Mouse (Mus musculus) heart, adult 18-20 months (tissue): Measurements from ENCODE around the gene Fli1. TPM values are rescaled to one million over a fixed set of nuclear protein-coding genes. Genes with fewer than 3 reads are reported as not detected.
A peak's percentile ranks its signal among the peaks of the same experiment; 100 is the strongest.

Experiments
- DNase-seq, 2 experiments: peaks; one replicate each; pipeline ENCODE4 v3.0.0; 2021 to 2022; ENCODE audit warnings: mixed read lengths in 1 of 2
- total RNA-seq, 2 experiments: library from RNA; stranded (reverse); gene quantifications; 2 replicates each; pipeline ENCODE4 v1.2.3; 2021

Fli1 gene
- total RNA-seq, 2 experiments from 2014 or later: 17.1 to 19.3 TPM

GRCm38 (mm10) chr9:32550541-32550940, 7.9 kb upstream of the Fli1 start:
- DNase-seq: no peak

DNA sequence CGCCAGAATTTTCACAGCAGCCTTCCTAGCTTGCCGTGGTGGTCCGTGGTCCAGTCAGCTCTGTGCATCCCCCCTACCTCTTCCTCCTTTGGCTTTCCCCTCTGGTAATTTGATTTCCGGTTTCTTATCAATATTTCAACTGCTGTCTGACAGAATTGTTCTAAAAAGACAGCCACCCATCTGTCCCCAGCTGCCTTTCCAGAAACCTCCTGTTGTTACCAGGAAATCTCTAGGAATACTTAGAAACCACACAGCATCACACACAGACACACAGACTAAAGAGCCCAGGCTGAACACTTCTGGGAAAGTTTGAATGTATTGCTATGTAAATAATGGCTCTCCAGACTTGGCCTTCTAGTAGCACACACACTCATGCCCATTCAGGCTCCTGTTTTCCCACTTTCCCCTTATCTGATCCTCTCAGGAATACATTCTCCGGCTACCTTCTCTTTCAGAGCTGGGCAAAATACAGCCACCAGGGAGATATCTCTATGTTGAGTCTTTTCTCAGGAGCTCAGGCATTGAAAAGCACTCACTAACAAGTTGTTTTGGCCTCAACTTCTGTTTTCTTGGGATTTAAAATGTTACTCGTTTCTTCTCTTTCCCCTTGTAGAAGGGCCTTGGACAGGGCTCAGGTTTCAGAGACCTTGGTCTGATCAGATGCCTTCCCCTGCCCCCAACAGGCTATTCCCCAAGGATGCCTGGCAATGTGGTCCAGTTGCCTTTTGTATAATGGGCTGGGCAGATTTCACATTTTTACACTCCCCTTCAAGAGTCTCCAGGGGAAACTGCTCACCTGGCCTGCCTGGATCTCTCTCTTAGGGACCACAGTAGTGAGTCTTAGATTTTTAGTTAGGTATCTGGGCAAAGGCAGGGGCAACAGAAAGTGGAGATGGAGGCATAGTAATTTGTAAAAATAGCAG, 7.1 kb upstream of the Fli1 start:
- no peak for DNase-seq

GRCm38 (mm10) chr9:32546731-32547130, 4.1 kb upstream of the Fli1 start:
- DNase-seq: no peak

- DNase-seq: peak; percentile 64 to 70
Observed at GRCm38 (mm10) chr9:32544731-32545661, 2.3 kb upstream of the Fli1 start.

DNA sequence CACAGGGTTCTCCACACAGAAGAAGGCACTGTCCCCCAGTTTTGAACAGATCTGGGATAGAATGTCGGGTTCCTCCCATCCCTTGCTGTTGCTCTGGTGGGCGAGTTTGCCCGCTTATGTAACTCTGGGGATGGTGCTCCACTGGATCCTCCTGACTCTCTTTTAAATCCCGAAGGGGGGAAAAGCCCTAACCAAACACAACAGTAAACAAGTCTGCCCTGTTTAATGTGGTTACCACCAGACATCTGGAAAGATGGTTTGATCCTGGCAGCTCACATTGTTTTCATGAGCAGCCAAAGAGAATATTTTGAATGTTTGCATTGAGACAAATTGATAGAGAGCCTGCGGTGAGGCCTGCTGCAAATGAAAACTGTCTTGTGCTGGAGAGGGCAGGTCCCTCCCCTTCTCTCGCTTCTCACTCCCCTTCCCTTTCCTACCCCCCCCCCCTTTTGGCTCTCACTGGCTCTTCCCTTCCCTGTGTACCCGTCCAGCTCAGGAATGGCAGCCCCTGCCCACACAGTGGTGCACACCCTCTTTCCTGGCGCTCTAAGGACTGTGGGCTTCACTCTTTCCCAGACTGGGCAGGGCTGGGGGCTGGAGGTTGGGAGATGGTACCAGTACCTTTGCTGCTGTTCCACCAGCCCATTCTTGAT, 1.4 kb upstream of the Fli1 start:
- DNase-seq: peak in 1 of 2 experiments; percentile 33

DNA sequence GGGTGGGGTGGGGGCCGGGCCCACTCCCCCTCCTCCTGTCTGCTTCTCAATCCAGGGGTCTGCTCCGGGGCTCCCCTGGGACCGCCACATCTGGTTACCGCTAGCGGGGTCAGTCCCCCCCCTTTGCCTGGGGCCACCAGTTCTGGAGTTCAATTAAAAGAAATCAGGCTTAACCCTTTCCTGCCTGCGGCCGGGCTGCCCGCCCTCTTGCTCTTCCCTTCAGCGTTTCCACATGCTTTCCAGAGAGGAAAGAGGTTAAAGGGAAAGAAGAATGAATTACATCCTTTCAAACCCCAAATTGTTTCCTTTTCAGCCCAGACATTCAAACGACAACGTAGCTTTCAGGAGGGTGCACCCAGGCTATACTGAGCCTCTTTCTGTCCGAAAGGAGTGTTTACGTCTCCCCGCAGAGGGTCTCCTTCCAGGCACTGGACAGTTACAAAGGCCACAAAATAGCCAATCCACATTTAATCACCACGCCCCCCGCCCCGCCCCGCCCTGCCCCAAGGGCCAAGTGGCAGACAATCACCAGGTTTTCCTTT, 450 bp upstream of the Fli1 start:
- peak in 1 of 2 experiments; percentile 56 for DNase-seq

DNA sequence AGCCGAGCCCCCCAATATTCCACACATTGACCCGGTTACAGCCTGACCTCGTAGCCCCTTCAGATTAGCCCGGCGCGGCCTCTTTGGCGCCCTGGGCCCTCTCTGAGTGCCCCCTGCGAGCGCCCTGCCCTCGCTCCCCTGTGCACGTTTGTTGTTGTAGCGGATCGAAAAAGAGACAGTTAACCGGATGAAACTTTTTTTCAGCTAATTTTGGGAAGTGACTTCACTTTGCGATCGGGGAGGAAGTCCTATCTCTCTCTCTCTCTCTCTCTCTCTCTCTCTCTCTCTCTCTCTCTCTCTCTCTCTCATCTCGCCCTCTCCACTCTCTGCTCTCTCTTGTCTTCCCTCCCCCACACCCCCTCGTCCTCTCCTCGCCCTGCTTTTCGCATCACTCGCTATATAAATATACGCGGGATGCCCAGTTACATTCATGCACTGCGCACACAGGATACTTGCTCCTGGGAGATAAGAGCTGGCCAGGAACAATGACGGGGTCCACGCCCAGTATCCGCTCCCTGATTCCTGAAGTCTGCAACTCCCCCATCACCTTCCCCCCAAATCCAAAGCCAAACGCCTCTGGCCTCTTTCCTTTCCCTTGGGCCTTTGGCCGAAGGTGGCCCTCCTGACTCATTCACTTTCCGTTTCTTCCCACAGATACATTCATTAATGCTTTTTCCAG, 1.3 kb downstream of the Fli1 start:
- peak; percentile 75 to 91 for DNase-seq

- DNase-seq: peak; percentile 63 to 79
Observed at GRCm38 (mm10) chr9:32540406-32541222, 2.0 kb downstream of the Fli1 start.

- peak; percentile 67 to 75 for DNase-seq
Observed at GRCm38 (mm10) chr9:32540061-32540405, 2.6 kb downstream of the Fli1 start.

DNA sequence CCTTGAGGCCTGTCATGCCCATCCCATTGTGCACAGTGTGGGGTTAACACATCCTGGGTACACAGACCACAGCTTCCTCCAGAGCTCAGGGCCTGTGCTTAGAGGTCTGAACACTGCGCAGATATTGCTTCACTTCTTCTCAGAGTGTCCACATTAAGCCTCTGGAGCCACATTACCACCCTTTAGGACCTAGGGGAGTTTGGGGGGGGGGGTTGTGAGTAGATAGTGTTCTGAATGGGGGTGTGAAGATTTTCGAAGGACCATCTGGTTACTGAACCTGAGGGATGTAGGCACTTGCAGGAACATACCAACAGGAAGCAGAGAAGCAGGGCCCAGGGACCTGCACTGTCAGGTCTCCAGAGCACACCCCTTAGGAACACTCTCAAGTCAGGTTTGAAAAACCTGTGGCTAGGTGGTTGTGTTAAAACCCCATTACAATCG, 3.3 kb downstream of the Fli1 start:
- DNase-seq: no peak

DNA sequence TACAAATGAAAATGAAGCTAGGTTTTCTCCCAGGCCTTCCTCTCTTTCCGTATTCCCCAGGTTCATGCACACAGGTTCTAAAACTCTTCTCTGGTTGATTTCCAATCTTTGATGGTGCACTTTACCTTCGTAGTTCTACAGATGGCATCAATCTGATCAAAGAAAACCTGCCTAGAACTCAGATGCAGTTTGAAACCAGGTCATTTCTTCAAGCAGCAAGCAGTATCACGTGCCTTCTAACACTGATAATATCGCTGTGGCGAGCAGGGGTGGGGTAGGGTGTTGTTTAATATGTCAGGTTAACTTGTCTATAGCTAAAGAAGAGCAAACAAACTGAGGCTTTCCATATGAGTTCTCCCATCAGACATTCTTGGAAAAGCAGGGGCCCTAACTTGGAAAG, 4.5 kb downstream of the Fli1 start:
- DNase-seq: no peak

- DNase-seq: no peak
Observed at GRCm38 (mm10) chr9:32537706-32538105, 5.0 kb downstream of the Fli1 start.

DNA sequence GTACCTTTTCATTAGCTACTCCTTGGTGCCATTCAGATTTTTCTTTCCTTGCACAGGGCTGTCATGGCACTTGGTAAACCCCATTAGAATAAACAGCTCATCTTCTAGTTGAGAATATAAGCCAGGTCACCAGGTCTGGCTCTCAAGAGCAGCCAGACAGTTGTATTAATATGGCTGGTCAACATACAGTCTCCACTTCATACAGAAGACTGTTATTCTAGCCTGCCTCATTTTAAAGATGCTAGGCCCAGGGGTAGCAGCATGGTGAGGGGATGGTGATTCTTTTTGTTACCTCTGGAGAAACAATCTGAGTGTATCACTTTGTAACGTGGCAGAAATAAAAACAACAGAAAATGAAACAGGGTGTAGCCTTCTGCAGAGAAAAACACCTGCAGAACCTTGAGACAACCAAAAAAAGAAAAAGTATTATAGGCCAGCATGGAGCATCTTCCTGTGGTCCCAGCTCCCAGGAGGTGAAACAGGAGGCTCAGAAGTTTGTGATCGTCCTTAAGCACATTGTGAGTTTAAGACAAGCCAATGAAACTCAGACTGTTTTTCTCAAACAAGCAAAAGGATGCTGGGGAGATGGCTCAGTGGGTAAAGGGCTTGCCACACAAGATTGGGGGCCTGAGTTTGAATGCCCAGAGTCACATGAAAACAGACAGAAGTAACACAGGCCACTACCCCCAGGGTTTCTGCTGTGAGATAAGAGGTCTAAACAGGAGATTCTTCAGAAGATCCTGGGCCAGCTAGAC, 7.3 kb downstream of the Fli1 start:
- DNase-seq: no peak

DNA sequence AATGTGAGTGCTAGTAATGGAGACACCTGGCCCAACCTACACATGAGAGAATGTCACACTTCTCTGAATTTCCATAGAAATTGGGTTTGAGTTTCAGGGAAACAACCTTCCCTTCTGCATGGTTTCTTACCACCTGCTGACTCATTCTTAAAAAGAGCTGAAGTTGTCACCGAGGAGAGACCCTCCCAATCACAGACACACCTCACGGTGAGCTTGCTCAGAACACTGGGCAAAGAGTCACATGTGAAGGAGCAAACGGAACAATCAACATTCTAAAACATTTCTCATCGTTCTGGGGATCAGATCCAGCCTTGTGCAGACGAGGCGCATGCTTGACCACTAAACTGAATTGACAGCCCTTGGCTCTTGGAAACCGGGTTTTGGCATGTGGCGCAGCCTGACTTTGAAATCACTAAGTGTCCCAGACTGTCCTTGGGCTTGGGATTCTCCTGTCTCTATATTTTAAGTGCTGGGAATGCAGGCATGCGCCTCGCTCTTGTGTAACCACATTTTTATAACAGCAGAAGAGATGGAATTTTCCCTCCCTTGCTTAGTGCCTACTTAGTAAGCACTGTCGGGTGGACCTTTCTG, 8.5 kb downstream of the Fli1 start:
- no peak for DNase-seq

GRCm38 (mm10) chr9:32531588-32531987, 11.1 kb downstream of the Fli1 start:
- DNase-seq: no peak

GRCm38 (mm10) chr9:32530975-32531374, 11.7 kb downstream of the Fli1 start:
- DNase-seq: no peak

- DNase-seq: no peak
Observed at GRCm38 (mm10) chr9:32530188-32530587, 12.5 kb downstream of the Fli1 start.

- peak; percentile 44 to 65 for DNase-seq
Observed at GRCm38 (mm10) chr9:32529594-32529993, 13.1 kb downstream of the Fli1 start.

DNA sequence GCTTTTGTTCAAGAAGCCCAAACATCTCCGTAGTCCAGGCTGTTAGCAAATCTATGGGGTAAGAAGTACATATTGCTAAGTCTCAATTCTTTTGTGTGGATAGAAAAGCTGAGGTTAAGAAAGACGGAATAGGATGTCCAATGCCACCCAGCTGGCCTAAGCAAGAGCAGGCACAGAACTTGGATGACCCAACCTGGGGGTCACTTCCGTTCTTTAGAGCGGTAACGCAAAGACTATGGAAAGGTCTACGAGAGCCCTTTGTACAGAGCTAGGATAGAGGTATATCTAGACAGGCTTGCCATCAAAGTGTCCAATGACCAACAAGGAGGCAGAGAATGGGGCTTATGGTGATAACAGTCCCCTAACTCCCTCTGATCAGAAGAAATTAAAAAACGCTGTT, 15.3 kb downstream of the Fli1 start:
- DNase-seq: no peak
